Mouse (Mus musculus): ENCODE results near the gene Olfr777.
"Not testable (repeated sequence)": the region's sequence is repeated elsewhere in the genome, so short reads cannot be mapped to it uniquely, and the experiment has no call there.

The Olfr777 gene

GRCm38 (mm10) chr10:129271081-129271535, at the start of gene Olfr777:
Gene Olfr777 (minus strand): TSS chr10:129271485.
- DNase-seq (ENCODE audit: low read depth, low spot score), result no peak

GRCm38 (mm10) chr10:129317817-129318216, 46.5 kb upstream of the Olfr777 start, which contains the start of gene Olfr780:
Gene Olfr780 (plus strand): TSS chr10:129318117.
- DNase-seq (ENCODE audit: low read depth, low spot score), result no peak

DNA sequence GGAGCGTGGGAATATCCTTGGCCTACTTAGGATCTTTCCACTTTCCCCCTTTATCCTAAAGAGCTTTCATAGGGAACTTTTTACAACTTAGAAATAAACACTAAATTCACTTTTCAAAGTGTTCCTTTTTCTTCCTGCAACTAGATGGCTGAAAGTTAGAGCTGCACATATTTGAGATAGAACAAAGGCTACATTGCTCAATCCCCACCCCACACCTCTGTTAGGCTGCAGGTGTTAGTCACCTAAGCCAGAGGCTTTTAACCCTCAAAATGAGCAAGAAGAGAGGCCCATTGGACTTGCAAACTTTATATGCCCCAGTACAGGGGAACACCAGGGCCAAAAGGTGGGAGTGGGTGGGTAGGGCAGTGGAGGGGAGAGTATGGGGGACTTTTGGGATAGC, 42.2 kb upstream of the Olfr777 start:
- DNase-seq (ENCODE audit: low read depth, low spot score), result not testable (repeated sequence)

DNA sequence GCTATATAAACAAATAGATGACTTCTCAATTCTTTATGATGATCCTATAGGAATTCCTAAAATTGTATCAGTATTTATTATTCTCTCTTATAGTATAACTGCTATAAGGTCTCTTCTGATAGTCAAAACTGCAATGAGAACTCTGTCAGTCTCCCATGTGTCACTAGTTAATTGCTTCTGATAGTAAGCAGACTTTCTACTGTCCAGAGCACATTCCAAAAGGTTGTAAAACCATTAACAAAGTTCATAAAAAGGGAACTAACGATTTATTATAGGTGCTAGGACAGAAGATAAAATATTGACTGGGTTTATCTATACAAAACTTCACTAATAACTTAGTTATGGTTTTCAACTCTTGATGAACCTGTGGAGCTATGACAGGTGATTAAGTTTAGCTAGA, 41.7 kb upstream of the Olfr777 start:
- not testable (repeated sequence) for DNase-seq (ENCODE audit: low read depth, low spot score)

DNA sequence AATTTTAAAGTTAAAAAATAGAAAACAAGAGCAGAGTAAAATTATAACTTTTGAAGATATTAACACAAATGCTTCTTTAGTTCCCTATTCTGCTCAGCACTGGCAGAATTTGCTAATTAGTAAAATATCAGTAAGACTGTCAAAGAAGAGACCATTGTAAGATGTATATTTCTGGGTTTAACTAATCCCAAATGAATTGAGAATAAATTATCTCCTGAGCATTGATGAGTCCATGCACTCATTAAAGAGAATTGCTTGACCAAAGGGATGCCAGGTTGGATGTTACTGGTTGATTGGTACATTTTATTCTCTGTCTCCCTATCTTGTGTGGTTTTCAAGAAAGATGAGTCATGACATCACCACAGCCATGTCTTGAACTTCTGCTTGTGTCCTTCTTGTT, 12.5 kb downstream of the Olfr777 start, which contains the start of gene Olfr776:
Olfr776 (plus strand) TSS at position 301 of the 400 bp plus-strand sequence.
- no peak for DNase-seq (ENCODE audit: low read depth, low spot score)

GRCm38 (mm10) chr10:129248112-129248511, 23.2 kb downstream of the Olfr777 start, which contains the start of gene Olfr775:
Gene Olfr775 (plus strand): TSS chr10:129248412.
- no peak for DNase-seq (ENCODE audit: low read depth, low spot score)

DNA sequence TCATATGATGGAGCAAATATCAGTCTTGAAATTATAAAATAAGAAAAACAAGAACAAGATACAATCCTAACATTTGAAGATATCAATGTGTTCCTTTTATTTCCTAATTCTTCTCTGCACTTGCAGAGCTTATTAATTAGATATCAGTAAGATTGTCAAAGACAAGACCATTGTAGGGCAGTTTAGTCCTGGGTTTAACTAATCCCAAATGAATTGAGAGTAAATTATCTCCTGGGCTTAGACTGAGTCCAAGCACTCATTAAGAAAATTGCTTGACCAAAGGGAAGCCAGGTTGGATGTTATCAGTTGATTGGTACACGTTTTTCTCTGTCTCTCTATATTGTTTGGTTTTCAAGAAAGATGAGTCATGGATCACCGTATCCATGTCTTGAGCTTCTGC, 35.4 kb downstream of the Olfr777 start, which contains the start of gene Olfr774:
Olfr774 (plus strand) TSS at position 301 of the 400 bp plus-strand sequence.
- no peak for DNase-seq (ENCODE audit: low read depth, low spot score)

- DNase-seq (ENCODE audit: low read depth, low spot score), result no peak
Observed at GRCm38 (mm10) chr10:129230737-129231136, 40.5 kb downstream of the Olfr777 start.
